Mouse (Mus musculus) stomach, postnatal 0 days (tissue): ENCODE data around the gene Tesk1. TPM values are rescaled to one million over a fixed set of nuclear protein-coding genes. Genes with fewer than 3 reads are reported as not detected.

ENCODE experiments used
- ATAC-seq: fragments of 200-750 bp; cut with Nextera tagmentation; 2 replicates; pipeline ENCODE4 v1.8.0; 2017; ENCODE audit not compliant: low FRiP score, low TSS enrichment
- DNase-seq: peaks from one replicate; pipeline ENCODE4 v3.0.0-alpha.2; 2016; ENCODE audit warnings: low spot score
- H3K27ac ChIP-seq: fragments of 300-500 bp; sonication (generic); replicated peaks from 2 replicates; pipeline ENCODE4 v1.5.1; 2014; ENCODE audit warnings: mild to moderate bottlenecking, control low read depth
- H3K27me3 ChIP-seq: fragments of 300-500 bp; sonication (generic); 2 replicates; pipeline ENCODE4 v1.6.1; 2014; ENCODE audit warnings: low read length; ENCODE audit not compliant: control insufficient read depth, insufficient read depth
- H3K36me3 ChIP-seq: fragments of 300-500 bp; sonication (generic); 2 replicates; pipeline ENCODE4 v1.6.1; 2014; ENCODE audit warnings: low read length, mixed read lengths; ENCODE audit not compliant: control insufficient read depth, insufficient read depth
- H3K4me1 ChIP-seq: fragments of 300-500 bp; sonication (generic); replicated peaks from 2 replicates; pipeline ENCODE4 v1.6.1; 2014; ENCODE audit warnings: antibody characterized with exemption; ENCODE audit not compliant: control insufficient read depth, insufficient read depth
- H3K4me2 ChIP-seq: fragments of 300-500 bp; sonication (generic); replicated peaks from 2 replicates; pipeline ENCODE4 v1.6.1; 2014; ENCODE audit warnings: low read depth, mild to moderate bottlenecking, control low read depth, moderate library complexity
- H3K4me3 ChIP-seq: fragments of 300-500 bp; sonication (generic); 2 replicates; pipeline ENCODE4 v1.5.1; 2014; ENCODE audit warnings: low read depth, low read length, control low read depth
- H3K9ac ChIP-seq: fragments of 300-500 bp; sonication (generic); 2 replicates; pipeline ENCODE4 v1.6.1; 2014; ENCODE audit warnings: mild to moderate bottlenecking, low read length, control low read depth, mixed read lengths
- H3K9me3 ChIP-seq: fragments of 300-500 bp; sonication (generic); 2 replicates; pipeline ENCODE4 v1.6.1; 2016; ENCODE audit warnings: low read length; ENCODE audit not compliant: control insufficient read depth
- CTCF ChIP-seq: IDR thresholded peaks from 2 replicates; pipeline ENCODE4 v1.5.1; 2016; ENCODE audit warnings: antibody characterized with exemption, low read depth, mild to moderate bottlenecking, moderate library complexity
- EP300 ChIP-seq: optimal IDR thresholded peaks from 2 replicates; pipeline ENCODE3; 2016; ENCODE audit warnings: antibody characterized with exemption
- WGBS: fragments of 180-500 bp; shearing (Covaris S2); extraction: QIAGEN DNeasy Blood & Tissue Kit; methylation state at CpG from one replicate; pipeline ENCODE4 v1.1.7; 2014; 5-methylcytosine and 5-hydroxymethylcytosine counted together
- polyA plus RNA-seq: library from polyadenylated mRNA; unstranded; fragments of >200 nt; fragmentation: Nextera tagmentation; extraction: Ambion mirVana; gene quantifications from 2 replicates; pipeline ENCODE4 v1.2.1, GENCODE M21; 2015

Gene Tesk1
- polyA plus RNA-seq, 1 experiment from 2014 or later = 4.7 TPM

DNA sequence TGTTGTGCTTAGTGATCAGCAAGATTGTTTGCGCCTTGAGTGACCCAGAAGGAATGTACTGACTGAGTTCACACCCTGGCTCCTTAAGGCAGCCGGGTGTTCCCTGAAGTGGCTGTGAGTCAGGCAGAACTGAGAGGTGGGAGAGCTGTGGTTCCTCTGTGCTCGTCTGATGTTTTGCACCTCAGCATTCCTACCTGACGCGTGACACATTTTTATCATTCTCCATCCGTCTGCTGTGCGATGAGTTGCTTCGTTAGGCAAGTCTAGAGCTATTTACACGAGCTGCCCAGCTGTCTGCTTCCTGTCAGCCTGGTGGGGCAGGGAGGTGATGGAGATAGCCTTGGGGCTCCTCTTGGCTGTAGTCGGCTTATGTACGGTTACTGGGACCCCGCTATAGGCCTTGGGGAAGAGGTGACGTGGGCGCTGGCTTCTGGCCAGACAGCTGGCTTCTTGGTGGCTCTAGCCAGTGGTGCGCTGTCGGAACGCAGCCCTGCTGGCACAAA lies 42.9 kb upstream of the Tesk1 start:
- DNase-seq = peak; percentile 55
- Histone ChIP-seq H3K9me3 (no peaks in the 10 kb centered on the region), H3K4me1 (peaks cover 31% of the 10 kb centered on the region), H3K4me3 (no peak overlapping the region), H3K4me2 (peak overlapping the region; percentile 15; the same call in 1 of the 2 replicates), H3K9ac (peak overlapping the region; percentile 31), H3K36me3 (no peaks in the 10 kb centered on the region), H3K27me3 (no peaks in the 10 kb centered on the region), H3K27ac (peak overlapping the region; percentile 82)
- peak; percentile 69 for ATAC-seq
- 30% methylated on average over 17 of the region's 17 CpGs for WGBS
- TF ChIP-seq EP300 (no peak), CTCF (no peak)

DNA sequence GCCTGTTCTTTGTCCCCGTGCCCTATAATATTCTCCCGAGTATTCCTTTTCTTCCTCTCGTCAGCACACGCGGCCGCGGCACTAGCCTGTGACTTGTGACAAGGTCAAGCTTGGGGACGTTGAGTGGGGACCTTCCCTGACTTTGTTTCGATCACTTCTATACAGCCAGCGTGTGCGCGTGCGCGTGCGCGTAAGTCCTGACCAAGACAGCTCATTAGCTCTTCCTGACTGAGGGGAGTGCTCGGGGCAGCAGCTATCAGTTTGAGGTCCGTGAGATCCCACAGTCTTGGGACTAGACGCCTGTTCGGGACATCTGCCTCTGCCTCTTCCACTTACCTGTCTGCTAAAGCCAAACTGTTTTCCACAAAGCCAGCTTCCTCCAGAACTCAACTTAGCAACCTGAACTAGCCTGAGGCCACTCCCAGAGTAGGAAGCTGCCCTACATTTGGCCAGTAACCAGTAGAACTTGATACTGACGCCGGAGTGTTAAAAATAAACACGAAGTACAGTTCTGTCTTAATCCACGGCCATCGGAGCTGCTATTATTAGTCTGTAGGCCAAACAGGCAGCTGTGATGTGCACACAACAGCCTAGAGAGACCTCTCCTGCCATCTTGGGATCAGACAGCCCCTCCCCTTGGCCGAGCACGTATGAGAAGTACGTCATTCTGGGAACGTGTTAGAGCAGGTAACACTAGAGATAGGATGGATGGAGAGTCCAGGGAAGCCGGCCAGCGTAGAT lies 42.2 kb upstream of the Tesk1 start:
- DNase-seq (no peak), ATAC-seq (peak; percentile 58)
- Histone ChIP-seq H3K4me1 (peaks cover 29% of the 10 kb centered on the region), H3K4me2 (peak overlapping the region; percentile 15; the same call in 1 of the 2 replicates), H3K4me3 (no peak overlapping the region), H3K9me3 (no peaks in the 10 kb centered on the region), H3K27ac (peak overlapping the region; percentile 82), H3K36me3 (no peaks in the 10 kb centered on the region), H3K27me3 (no peaks in the 10 kb centered on the region), H3K9ac (peak overlapping the region; percentile 31; the same call in 1 of the 2 replicates)
- TF ChIP-seq CTCF (no peak), EP300 (no peak)
- WGBS = 56% methylated on average over 31 of the region's 31 CpGs

GRCm38 (mm10) chr4:43400976-43401375 lies 40.8 kb upstream of the Tesk1 start:
- peaks cover 33% of the 10 kb centered on the region for H3K4me1 ChIP-seq
- H3K27ac ChIP-seq = peak overlapping the region; percentile 82
- ATAC-seq = peak; percentile 42; the same call in 1 of the 2 replicates

DNA sequence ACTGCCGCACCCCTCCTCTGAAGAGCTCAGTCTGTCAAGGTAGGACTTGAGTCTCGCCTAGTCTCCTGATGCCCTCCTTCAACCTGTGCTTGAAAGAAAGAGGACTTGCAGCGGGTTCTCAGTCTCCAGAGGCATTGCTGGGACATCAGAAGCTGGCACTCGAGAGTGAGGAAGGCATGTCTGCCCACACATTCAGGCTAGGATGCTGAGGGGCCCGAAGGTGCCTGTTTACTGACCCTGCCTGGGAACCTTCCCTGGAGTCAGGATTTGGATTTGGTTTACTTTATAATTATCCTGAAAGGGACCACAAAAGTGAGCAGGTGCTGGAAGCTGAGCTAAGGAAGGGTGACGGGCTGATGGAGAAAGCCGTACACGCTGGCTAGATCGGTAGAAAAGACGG lies 40.3 kb upstream of the Tesk1 start:
- peak overlapping the region; percentile 31 for H3K4me2 ChIP-seq
- 75% methylated on average over 10 of the region's 10 CpGs for WGBS
- DNase-seq = no peak

More at GRCm38 (mm10) chr4:43400976-43401375, 40.8 kb upstream of the Tesk1 start:
- Histone ChIP-seq H3K9me3 (no peaks in the 10 kb centered on the region), H3K9ac (peak overlapping the region; percentile 63), H3K27me3 (no peaks in the 10 kb centered on the region), H3K4me2 (peak overlapping the region; percentile 31), H3K4me3 (peak overlapping the region; percentile 28; the same call in 1 of the 2 replicates), H3K36me3 (no peaks in the 10 kb centered on the region)
- 27% methylated on average over 10 of the region's 10 CpGs for WGBS
- TF ChIP-seq CTCF (no peak), EP300 (no peak)
- DNase-seq = no peak

DNA sequence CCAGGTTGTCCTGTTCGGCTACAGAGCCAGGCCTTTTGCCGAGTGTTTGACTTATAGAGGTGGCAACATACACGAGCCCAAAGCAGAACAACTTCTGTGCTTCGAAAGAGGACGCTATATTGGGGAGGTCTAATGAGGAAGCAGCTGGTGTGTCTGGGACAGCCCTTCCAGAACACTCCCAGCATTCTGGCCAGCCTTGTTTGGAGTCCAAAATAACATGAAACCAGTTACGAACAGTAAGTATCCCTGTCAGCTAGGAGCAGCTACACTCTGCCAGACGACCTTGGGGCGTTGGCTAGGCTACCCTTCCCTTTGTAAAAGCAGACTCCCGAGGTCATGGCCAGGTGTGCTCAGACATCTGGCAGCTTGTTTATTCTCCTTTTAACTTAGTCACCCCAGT lies 39.5 kb upstream of the Tesk1 start:
- Histone ChIP-seq H3K4me3 (peak overlapping the region; percentile 28), H3K36me3 (no peaks in the 10 kb centered on the region), H3K9me3 (no peaks in the 10 kb centered on the region), H3K27me3 (no peaks in the 10 kb centered on the region), H3K4me2 (peak overlapping the region; percentile 31), H3K27ac (peak overlapping the region; percentile 82), H3K9ac (peak overlapping the region; percentile 63), H3K4me1 (peaks cover 33% of the 10 kb centered on the region)
- TF ChIP-seq CTCF = no peak
- TF ChIP-seq EP300 = no peak
- DNase-seq (no peak), ATAC-seq (no peak)
- WGBS = 36% methylated on average over 9 of the region's 9 CpGs

More for the DNA sequence above, 40.3 kb upstream of the Tesk1 start:
- no peaks in the 10 kb centered on the region for H3K36me3 ChIP-seq
- H3K9me3 ChIP-seq = no peaks in the 10 kb centered on the region
- no peaks in the 10 kb centered on the region for H3K27me3 ChIP-seq
- H3K4me3 ChIP-seq = peak overlapping the region; percentile 28
- peak overlapping the region; percentile 63 for H3K9ac ChIP-seq
- no peak for TF ChIP-seq CTCF
- TF ChIP-seq EP300 = no peak
- ATAC-seq = no peak
- H3K27ac ChIP-seq = peak overlapping the region; percentile 82
- H3K4me1 ChIP-seq = peaks cover 33% of the 10 kb centered on the region

- H3K27me3 ChIP-seq = no peaks in the 10 kb centered on the region
- H3K9me3 ChIP-seq = no peaks in the 10 kb centered on the region
- peak overlapping the region; percentile 93 for H3K27ac ChIP-seq
- no peak overlapping the region for H3K4me2 ChIP-seq
- DNase-seq (no peak), ATAC-seq (no peak)
- no peaks in the 10 kb centered on the region for H3K36me3 ChIP-seq
- peaks cover 22% of the 10 kb centered on the region for H3K4me1 ChIP-seq
- H3K4me3 ChIP-seq = no peak overlapping the region
- H3K9ac ChIP-seq = no peak overlapping the region
- 86% methylated on average over 10 of the region's 10 CpGs for WGBS
- no peak for TF ChIP-seq EP300
- TF ChIP-seq CTCF = no peak
Measured at GRCm38 (mm10) chr4:43404697-43405096, 37.0 kb upstream of the Tesk1 start.
